Mouse (Mus musculus): Measurements from ENCODE around the gene Tnf. TPM values are rescaled to one million over a fixed set of nuclear protein-coding genes. Genes with fewer than 3 reads are reported as not detected.

Gene Tnf
- polyA plus RNA-seq, 3 experiments from 2014 or later: 20.9 to 28.8 (median 24.9) TPM

DNA sequence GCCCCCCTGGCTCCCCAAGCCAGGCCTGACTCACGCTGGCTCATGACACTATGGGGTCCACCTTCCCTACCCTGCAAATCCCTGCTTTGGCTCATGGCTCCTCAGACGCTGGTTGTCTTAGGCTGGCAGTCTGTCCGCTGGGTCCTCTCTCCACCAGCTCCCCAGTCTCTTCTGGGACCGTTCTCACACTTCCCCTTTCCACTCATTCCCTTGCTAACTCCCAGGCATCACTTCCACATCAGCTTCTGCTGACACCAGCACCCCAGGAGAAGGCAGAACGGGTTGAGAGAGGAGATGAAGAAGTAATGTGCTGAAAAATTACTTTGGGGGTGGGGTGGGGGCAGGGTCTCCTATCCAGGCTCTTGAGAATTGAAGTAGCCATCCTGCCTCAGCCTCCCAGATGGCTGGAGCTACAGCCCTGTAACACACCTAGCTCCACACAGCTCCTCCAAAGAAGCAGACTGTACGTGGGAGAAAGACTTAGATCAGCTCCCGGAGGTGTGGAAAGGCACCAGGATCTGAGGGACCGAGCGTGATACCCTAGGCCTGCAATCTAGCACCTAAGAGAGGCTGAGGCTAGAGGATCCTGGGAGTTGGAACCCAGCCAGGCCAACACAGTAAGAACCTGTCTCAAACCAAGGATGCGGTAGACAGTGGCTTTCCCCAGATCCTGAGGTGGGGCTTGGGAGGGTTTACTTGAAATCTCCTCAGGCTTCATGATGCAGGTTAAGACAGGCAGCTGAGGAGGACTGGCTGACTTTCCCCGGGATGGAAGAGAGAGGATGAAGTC is 29.2 kb downstream of the Tnf start:
- peak; percentile 63 for ATAC-seq

DNA sequence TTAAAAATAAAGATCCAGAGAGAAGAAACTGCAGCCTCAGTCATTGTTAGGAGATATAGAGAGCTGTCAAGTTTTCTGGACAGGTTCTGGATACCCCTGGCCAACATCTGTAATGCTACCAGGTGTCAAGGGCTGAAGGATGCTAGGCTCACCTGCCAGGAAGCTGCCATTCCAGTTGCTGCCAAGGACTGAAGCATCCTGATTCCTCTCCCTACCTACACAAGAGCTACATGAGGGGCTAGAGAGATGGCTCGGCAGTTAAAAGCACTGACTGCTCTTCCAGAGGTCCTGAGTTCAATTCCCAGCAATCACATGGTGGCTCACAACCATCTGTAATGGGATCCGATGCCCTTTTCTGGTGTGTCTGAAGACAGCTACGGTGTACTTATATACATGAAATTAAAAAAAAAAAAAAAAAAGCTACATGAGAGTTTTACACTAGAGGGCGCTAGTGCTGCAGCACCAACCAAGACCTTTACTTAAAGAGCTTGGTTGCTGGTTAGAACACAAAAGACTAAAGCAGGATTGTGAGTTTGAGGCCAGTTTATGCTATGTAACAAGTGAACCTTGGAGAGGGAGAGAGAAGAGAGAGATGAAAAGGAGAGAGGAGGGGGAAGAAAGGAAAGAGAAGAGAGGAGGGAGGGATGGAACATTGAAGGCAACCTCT is 33.1 kb downstream of the Tnf start:
- no peak for ATAC-seq

DNA sequence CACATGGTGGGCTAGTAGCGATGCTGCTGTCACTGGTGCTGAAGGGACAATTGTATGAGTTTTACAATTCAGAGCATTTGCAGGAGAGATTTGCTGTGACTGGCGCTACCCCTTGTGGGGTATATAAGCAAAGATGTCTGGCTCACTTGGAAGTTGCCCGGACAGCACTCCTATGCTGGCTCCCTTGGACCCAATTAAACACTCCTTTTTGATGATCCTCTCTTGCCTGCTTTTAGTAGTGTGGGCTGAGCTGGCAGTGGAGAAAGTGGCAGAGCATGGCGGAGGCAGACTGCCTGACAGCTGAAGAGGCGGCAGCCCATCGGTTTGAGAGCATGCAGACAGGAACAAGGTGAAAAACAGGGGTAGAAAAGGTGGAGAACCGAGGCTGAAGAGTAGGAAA is 34.0 kb downstream of the Tnf start:
- no peak for ATAC-seq

DNA sequence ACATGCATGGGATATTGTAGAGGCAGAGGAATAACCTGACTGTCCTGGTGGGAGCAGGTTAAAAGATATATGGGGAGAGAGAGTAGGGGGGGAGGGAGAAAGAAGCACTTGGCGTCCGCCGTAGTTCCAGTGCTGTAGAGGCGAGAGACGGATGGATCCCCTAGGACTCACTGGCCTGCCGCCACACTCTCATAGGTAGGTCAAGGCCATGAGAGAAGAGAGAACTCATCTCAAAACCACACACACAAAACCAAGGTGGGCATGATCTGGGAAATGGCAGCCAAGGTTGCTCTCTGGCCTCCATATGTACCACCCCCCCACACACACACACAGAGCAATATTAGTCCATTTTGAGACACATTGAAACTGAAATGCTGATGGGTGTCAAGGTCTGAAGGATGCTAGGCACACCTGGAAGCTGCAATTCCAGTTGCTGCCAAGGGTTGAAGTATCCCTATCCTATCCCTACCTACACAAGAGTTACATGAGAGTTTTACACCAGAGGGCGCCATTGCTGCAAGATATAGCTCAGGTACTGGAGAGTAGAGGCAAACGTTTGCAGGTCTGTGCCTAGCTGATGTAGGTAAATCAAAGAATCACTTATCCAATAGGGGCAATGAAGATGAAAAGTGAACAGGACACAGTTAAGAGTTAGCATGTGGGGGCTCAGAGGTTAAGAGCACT is 35.3 kb downstream of the Tnf start:
- peak; percentile 15 for ATAC-seq

DNA sequence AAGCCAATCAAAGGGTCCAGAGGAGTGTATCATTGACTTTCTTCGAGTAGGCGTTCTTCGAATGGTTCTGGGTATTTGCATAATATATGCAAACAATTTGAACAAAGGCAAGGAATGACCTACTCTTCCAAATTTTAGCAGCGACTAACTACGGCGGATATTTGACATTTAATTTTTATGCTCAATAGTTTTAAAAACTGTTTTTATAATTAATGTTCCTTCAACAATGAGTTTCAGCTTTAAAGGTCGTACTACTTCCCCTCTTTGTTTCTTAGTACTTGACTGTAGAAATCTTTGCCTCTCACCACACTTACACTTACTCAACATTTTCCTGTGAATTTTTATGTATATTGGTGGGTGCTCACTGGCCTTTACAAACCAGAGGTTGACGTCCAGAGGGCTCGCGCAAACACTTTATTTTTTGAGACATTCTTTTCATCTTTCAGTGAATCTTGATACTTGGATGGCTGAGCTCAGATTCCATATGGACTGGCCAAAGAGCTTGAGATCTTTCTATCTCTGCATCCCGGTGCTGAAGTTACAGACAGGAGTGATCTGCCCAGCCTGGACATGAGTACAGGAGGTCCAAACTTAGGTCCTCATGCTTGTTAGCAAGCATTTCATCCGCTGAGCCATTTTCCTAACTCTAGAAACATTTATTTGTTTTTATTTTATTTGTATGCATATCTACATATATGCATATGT is 36.2 kb downstream of the Tnf start:
- ATAC-seq: no peak

DNA sequence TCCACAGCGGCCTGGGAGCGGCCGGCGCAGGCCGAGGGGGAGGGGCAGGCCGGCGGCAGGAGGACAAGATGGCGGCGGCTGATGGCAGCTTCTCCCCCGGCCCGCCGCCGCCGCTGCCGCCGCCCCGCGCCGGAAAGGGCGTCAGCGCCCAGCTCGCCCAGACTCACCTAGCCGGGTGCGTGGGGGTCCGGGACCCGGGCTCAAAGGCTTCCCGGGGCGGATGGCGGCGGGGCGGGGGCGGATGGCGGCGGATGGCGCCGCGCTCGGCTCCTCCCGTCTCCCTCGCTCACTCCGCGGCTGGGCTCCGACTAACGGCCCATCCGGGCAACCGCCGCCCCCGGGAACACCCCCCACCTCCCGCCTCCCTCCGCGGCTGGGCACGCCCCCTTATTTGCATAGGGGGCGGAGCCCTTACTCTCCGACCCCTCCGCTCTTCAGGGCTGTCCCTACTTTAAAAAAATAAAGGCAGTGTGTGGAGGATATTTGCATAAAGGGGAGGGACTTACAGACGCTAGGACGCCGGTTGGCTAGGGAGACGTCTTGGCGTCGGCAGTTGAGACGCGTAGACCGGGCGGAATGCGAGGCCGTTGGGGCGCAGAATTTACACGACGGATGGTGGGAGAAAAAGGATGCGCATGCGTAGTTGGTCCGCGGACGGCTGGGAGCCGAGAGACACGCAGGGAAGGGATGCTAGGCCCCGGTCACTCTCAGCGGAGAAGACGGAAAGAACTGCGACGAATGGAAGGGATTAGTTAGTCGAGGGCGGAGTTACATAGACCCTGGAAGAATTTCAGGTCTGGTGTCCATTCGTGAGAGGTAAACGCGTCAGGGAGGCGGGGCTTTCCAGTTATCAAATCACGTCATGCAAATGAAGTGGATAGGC is 37.0 kb downstream of the Tnf start, which contains the start of gene Prrc2a:
Prrc2a (minus strand) TSS at position 330 of the 883 bp plus-strand sequence.
- ATAC-seq: peak; percentile 91

DNA sequence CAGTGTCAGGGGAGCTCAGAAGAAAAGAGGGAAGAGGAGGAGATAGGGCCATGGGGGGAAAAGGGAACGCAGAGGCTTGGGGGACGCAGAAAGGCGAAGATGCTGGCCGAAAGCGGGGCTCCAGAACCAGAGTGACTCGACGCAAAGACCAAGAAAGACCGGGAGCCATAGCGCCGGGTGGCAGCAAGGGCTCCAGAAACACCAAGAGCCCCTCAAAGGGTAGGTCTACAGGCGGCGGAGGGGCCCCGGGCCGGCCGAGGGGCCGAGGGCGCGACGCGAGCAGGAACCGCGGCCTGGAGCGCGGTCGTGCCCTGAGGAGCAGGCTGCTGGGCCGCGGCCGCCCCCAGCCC is 37.6 kb downstream of the Tnf start:
- ATAC-seq: no peak

DNA sequence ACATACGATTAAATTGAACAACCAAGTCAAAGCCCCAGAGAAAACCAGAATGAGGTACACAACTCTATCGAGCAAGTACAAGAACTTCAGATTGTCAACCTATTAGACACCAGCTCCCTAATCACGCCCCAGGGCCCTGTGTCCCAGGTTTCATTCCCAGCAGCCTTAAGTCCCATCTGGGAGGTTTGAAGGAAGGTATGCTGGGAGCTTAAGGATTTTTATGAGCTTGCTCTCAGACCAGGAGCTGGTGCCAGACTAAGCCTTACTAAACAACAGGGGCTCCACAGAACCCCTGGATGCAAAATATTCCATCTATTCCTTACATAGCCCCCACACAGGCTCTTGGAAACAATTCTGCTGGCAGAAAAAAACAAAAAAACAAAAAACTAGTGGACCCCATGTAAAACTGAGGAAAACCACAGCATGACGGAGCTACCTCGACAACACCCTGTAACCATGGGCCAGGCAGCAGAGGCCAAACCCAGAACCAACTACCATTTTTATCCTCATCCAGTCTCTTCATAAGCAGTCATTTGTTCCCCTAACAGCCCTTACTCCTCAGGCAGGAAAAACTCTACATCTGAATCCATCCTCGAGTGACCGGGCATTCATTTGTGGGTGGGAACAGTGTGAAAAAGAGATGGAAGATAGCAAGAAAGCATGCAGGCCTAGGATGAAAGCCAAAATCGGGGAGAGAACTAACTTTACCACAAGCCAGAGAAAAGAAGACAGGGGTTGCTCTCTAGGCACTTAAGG is 38.3 kb downstream of the Tnf start:
- no peak for ATAC-seq

DNA sequence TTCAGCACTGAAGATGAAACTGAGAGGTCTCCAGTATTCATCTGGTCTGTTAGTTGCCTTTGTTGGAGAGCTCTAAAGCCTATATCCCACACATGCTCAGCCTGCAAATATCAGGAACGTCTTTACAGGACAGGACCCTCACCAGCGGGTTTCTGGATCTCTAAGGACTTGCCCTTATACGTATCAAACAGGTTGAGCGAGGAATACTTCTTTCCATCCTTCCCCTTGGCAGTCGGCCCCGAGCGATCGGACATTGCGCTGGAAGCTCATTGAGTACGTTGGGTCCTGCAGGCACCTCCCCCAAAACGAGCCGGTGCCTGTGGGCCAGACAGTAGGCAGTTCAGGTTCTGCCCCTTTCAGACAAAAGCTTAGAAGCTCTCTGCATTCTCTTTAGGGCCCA is 39.1 kb downstream of the Tnf start:
- ATAC-seq: no peak

DNA sequence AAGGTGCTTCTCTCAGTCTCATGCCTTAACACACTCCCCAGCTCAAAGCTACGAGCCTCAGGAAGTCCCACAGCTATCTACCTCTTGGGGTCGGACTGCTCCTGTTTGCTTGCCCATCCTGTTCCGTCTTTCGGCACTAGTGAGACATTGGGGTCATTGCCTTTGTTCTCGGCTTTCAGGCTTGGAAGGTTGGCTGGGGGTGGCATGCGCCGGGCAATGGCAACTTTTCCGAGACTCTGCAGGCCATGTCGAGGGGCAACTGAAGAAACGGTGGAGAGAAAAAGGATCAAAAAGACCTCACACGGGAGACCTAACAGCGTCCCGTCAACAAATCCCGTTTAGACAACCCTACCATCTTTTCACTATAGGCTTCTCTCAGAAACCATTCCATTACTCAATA is 39.7 kb downstream of the Tnf start:
- no peak for ATAC-seq

DNA sequence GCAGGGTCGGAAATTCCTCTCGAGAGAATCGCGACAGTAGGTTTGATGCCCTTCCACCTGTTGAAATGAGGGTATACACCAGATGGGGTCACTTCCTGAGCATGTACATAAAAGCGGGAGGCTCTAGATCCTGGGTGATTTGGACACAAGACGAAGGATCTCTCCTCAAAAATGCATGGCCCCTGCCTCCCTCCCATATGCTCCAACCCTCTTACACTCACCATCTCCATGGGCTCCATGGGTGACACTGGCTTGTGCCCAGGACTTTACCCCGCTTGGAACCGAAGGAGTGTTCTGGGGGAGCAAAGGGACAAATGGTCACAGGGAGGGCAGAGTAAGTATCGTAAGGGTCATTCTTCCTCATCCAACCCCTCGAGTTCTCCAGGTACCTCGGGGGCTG is 40.4 kb downstream of the Tnf start:
- no peak for ATAC-seq

DNA sequence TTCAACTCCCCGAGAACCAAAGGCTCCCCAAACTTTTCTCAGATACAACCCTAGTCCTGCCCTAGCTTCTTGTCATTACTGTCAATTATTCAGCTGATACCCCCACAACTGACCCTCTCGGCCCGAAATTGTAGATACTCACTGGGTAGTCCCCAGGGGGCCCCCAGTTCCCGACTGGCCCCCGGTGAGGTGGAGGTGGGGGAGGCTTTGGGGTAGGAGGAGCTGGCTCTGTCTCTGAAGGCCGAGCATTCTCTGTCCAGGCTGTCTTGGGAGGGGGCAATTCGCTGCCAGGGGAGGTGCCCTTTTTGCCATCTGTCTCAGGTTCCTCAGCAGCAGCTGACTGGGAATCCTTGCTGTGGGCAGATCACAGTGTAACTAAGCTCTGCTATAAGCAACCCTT is 42.2 kb downstream of the Tnf start:
- ATAC-seq: no peak

DNA sequence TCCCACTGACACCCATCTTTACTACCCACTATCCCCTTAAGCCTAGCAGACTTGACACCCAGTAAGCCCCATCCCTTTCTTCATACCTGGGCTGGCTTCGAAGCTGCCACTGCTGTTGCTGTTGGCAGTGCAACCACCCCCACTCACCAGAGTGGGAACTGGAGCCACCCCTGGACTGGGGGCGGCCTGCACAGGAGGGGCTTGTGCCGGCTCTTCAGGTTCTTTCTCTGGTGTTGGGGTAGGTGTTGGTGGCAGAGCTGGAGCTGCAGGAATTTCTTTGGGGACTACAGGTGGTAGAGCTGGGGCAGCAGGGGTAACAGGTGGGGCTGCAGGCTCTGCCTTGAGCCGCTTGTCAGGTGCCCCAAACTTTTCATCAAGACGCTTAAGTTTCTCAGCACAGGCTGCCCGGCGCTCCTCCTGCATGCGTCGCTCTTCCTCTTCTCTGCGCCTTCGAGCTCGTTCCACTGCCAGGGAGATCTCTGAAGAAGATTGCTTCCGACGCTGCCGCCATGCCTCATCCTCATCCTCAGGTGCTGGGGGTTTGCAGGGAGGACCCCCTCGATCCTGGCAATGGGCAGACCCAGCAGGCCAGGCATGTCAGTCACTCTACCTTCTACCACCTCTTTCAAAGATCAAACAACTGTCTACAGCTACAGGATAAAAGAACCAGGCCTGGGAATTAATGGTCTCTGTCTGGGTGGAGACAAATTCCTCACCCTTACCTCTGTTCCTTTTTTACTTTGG is 42.8 kb downstream of the Tnf start:
- no peak for ATAC-seq

DNA sequence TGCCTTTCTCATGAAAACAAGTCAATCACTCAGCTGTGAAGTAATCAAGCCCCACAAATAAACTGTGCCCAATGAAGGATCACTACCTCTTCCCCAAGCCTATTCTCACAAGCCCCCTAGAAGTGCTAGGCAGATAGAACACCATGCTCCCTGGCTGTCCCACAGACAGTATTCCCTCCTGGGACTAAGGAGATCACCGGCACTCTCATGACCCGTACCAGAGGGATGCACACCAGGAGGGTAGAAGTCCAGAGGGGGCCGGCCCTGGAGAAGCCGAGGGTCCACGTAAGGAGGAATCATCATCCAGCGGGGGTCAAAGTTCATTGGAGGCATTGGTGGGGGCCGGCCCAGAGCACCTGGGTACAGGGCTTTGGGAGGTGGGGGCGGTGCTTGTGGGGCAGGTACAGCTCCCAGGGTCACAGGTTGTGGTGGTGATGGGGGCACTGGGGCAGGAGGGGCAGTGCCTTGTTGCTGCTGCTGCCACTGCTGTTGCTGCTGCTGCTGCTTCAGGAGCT is 44.1 kb downstream of the Tnf start:
- no peak for ATAC-seq

DNA sequence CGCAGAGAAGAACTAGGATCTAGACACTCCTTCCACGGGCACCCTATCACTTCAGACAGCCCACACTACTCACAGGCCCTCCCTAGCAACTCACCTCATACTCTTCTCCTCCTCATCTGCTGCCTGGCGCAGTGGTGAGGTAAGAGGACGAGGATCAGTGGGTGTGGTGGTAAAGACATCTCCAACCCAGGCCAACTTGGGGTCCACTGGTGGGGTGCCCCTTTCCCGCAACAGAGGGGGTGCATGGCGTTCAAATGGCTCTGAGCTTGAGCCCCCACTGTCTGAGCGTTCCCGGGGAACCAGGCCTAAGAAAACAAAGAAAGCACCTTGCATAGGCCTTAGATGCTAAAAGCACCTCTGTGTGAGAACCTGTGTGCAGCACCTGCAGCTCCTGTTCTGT is 44.6 kb downstream of the Tnf start:
- ATAC-seq: no peak

DNA sequence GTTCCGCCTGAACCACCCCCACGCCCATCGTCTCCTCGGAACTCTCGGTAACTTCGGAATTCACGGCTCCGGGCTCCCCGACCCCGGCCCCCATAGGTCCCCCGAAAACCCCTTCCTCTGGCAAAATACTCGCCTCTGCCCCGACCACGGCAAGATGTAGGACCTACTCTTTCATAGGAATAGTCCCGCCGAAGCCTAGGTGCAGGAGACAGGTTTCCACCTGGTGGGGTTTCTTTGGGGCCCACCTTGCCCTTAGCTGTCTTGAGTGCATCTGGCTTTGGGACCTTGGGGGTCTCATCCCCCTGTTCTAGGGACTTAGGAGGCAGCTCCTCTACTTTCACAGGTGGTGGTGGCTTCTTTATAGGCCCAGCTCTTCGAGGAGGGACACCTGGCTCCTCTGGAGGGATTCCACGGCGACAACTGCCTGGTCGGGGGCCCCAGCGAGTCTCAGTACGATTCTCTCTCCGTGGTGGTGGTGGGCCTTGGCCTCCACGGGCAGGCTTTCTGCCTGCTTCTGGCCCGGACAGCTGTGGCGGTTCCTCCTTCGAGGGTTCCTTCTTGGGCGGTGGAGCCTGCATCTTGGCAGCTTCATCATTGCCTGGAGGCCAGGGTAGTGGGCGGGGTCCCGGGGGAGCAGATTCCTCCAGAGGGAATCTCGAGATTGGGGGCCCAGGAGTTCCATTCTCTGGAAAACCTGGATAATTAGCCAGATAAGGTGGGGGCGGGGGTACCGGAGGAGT is 45.2 kb downstream of the Tnf start:
- no peak for ATAC-seq

DNA sequence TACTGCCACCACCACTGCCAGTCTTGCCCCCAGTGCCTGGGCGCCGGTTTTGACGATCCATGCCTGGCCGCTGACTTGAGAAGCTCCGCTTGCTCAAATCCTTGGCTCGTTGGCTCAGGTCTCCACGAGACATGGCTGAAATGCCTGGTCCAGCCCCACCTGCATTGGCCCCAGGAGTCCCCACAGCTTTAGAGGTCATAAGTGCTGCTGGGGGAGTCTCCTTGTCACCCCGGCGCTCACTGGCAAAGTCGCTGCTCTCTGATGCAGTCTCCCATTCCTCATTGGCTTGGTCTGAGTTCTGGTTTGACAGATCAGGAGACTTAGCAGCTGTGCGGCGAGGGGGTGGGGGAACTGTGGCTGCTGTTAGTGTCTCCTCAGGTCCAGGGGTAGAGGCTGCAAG is 46.4 kb downstream of the Tnf start:
- no peak for ATAC-seq

DNA sequence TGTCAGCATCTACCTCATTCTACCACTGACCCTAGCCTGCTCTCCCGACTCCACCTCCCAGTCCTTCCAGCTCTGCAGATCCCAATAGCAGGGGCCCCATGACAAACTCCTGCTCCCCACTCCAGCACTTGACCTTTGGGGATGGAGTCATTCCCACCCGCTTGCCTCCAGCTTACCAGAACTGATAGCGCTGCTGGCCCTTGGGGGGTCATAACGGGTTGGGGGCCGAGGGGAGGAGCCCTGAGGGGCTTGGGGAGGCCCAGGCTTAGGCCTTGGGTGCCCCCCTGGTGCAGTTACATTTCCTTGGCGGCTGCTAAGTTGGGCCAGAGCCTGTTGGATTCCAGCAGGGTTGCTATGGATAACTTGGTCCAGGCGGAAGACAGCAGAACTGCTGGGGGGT is 47.2 kb downstream of the Tnf start:
- ATAC-seq: no peak

DNA sequence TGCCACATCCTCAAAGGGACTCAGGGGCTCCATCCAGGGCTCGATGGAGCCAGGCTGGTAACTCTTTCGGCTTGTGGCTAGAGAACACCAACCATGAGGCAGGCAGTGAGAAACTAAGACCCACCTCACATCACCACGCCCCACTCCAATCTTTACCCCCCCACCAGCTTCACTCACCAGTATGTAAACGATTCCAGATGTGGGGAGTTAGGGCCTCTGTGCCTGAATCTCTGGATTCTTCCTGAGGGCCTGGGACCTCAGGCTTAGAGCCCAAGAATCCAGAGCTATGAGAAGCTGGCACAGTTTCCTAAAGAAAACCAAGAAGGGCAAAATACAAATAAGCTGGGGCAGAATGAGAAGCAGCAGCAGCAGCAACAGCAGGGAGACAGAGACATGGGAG is 47.9 kb downstream of the Tnf start:
- no peak for ATAC-seq

DNA sequence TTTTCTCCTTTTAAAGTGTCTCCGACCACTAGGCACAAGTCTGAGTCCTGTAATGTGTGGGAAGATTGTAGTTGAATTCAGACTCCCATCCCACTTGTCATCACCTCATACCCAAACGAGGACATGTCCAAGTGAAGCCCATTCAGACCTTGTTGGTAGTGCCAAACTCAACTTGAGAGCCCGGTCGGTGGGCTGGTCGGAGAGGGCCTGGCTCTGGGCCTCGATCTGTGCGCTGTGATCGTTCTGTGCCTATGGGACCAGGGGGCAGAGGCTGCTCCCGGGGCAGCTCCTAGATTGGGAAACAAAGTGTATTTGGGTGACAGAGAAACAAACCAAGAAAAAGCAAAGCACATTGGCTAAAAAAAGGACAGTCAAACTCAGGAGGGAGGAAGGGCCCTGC is 48.7 kb downstream of the Tnf start:
- no peak for ATAC-seq
